Mouse (Mus musculus): Measurements from ENCODE around the gene Rnf220.

Gene Rnf220

GRCm38 (mm10) chr4:117438064-117438463 is 58.8 kb downstream of the Rnf220 start:
- DNase-seq (ENCODE audit: low read depth, low spot score): no peak

- DNase-seq (ENCODE audit: low read depth, low spot score): no peak
These were observed 59.7 kb downstream of the Rnf220 start for GRCm38 (mm10) chr4:117436995-117437660.

GRCm38 (mm10) chr4:117434336-117434735 is 62.5 kb downstream of the Rnf220 start:
- no peak for DNase-seq (ENCODE audit: low read depth, low spot score)

GRCm38 (mm10) chr4:117429604-117430003 is 67.2 kb downstream of the Rnf220 start:
- no peak for DNase-seq (ENCODE audit: low read depth, low spot score)

GRCm38 (mm10) chr4:117427540-117427939 is 69.3 kb downstream of the Rnf220 start:
- no peak for DNase-seq (ENCODE audit: low read depth, low spot score)

- DNase-seq (ENCODE audit: low read depth, low spot score): no peak
These were observed 75.8 kb downstream of the Rnf220 start for GRCm38 (mm10) chr4:117421077-117421476.

GRCm38 (mm10) chr4:117416827-117417226 is 80.0 kb downstream of the Rnf220 start:
- no peak for DNase-seq (ENCODE audit: low read depth, low spot score)

GRCm38 (mm10) chr4:117410049-117410410 is 86.8 kb downstream of the Rnf220 start:
- no peak for DNase-seq (ENCODE audit: low read depth, low spot score)

- no peak for DNase-seq (ENCODE audit: low read depth, low spot score)
These were observed 87.5 kb downstream of the Rnf220 start for GRCm38 (mm10) chr4:117409144-117410048.

GRCm38 (mm10) chr4:117407945-117408344 is 88.9 kb downstream of the Rnf220 start:
- DNase-seq (ENCODE audit: low read depth, low spot score): no peak

GRCm38 (mm10) chr4:117405999-117406398 is 90.9 kb downstream of the Rnf220 start:
- no peak for DNase-seq (ENCODE audit: low read depth, low spot score)

GRCm38 (mm10) chr4:117405211-117405610 is 91.6 kb downstream of the Rnf220 start:
- no peak for DNase-seq (ENCODE audit: low read depth, low spot score)

- no peak for DNase-seq (ENCODE audit: low read depth, low spot score)
These were observed 93.4 kb downstream of the Rnf220 start for GRCm38 (mm10) chr4:117403411-117403810.

- DNase-seq (ENCODE audit: low read depth, low spot score): no peak
These were observed 99.7 kb downstream of the Rnf220 start for GRCm38 (mm10) chr4:117397128-117397527.

GRCm38 (mm10) chr4:117393027-117393426 is 103.8 kb downstream of the Rnf220 start:
- no peak for DNase-seq (ENCODE audit: low read depth, low spot score)

GRCm38 (mm10) chr4:117392391-117392790 is 104.5 kb downstream of the Rnf220 start:
- no peak for DNase-seq (ENCODE audit: low read depth, low spot score)

GRCm38 (mm10) chr4:117391966-117392365 is 104.9 kb downstream of the Rnf220 start:
- no peak for DNase-seq (ENCODE audit: low read depth, low spot score)

- DNase-seq (ENCODE audit: low read depth, low spot score): no peak
These were observed 105.7 kb downstream of the Rnf220 start for GRCm38 (mm10) chr4:117390850-117391795.

GRCm38 (mm10) chr4:117389264-117390054 is 107.4 kb downstream of the Rnf220 start:
- DNase-seq (ENCODE audit: low read depth, low spot score): no peak

GRCm38 (mm10) chr4:117385247-117385646 is 111.6 kb downstream of the Rnf220 start:
- DNase-seq (ENCODE audit: low read depth, low spot score): no peak

- DNase-seq (ENCODE audit: low read depth, low spot score): no peak
These were observed 115.0 kb downstream of the Rnf220 start for GRCm38 (mm10) chr4:117381846-117382245.
